Mouse (Mus musculus): ENCODE results near the gene Efl1. TPM values are rescaled to one million over a fixed set of nuclear protein-coding genes. Genes with fewer than 3 reads are reported as not detected.

Efl1 gene
- polyA plus RNA-seq, 1 experiment from 2014 or later = 21.0 TPM

DNA sequence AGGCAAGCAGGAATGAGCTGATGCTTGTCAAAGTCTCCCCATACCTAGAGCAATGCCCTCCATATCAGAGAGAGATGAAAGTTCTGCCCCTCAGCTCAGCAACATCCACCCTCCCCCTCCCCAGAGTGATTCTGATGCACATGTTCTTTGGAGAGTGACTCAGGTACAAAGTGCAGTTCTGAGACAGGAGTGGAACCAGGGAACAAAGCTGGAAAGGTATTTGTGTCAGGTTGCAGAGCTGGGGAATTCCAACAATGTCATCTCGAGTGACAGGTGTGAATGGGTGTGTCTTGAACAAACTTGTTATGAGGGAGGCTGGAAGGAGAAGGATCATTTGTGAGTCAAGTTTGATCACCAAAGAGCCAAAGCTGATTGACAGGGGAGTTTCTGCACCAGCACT lies 146.1 kb downstream of the Efl1 start:
- H3K4me3 ChIP-seq (ENCODE audit: control insufficient read depth in 1 of 2, insufficient read depth in 1 of 2, low read depth in 1 of 2, low read length in 2 of 2) = no peak overlapping the region
- 32% methylated on average over 1 of the region's 1 CpGs for WGBS
- no peaks in the 10 kb centered on the region for H3K36me3 ChIP-seq (ENCODE audit: control insufficient read depth, insufficient read depth, low read length)
- H3K4me2 ChIP-seq (ENCODE audit: low read length) = no peak overlapping the region
- no peaks in the 10 kb centered on the region for H3K9me3 ChIP-seq (ENCODE audit: control insufficient read depth, low read length)
- no peak for ATAC-seq (ENCODE audit: insufficient number of reproducible peaks, insufficient read depth, low FRiP score, low read depth)
- no peak overlapping the region for H3K27ac ChIP-seq (replicated peaks in 1 of 2; ENCODE audit: control insufficient read depth in 1 of 2, insufficient read depth in 1 of 2, low read depth in 2 of 2, low read length in 2 of 2)
- H3K4me1 ChIP-seq (ENCODE audit: control insufficient read depth in 2 of 2, insufficient read depth in 2 of 2, low read length in 2 of 2) = no peaks in the 10 kb centered on the region
- H3K9ac ChIP-seq (ENCODE audit: low read length) = no peak overlapping the region
- H3K27me3 ChIP-seq (ENCODE audit: control insufficient read depth, insufficient read depth, low read length) = no peaks in the 10 kb centered on the region

DNA sequence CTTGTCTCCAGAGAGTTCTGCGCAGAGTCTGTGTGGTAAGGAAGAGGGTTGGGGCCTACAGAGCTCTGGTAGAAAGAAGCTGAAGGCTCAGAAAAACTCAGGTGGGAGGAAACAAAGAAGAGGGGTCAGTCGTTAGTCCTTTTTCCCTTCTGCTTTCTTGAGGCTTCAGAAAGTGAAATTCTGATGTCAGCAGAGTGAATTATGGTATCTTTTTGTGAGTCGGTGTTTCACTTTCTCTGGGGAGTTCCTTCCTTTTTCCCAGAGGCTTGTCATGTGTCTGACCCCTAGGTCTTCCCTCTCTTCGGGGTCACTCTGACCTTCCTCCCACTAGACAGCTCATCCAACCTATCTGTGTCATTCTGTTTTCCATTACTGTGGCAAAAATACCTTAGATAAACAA lies 153.8 kb downstream of the Efl1 start:
- WGBS = 66% methylated on average over 4 of the region's 4 CpGs
- no peak for ATAC-seq (ENCODE audit: insufficient number of reproducible peaks, insufficient read depth, low FRiP score, low read depth)
- H3K9ac ChIP-seq (ENCODE audit: low read length) = no peak overlapping the region
- H3K27ac ChIP-seq (replicated peaks in 1 of 2; ENCODE audit: control insufficient read depth in 1 of 2, insufficient read depth in 1 of 2, low read depth in 2 of 2, low read length in 2 of 2) = no peak overlapping the region
- no peaks in the 10 kb centered on the region for H3K9me3 ChIP-seq (ENCODE audit: control insufficient read depth, low read length)
- H3K4me2 ChIP-seq (ENCODE audit: low read length) = no peak overlapping the region
- H3K4me3 ChIP-seq (ENCODE audit: control insufficient read depth in 1 of 2, insufficient read depth in 1 of 2, low read depth in 1 of 2, low read length in 2 of 2) = no peak overlapping the region
- no peaks in the 10 kb centered on the region for H3K4me1 ChIP-seq (ENCODE audit: control insufficient read depth in 2 of 2, insufficient read depth in 2 of 2, low read length in 2 of 2)
- no peaks in the 10 kb centered on the region for H3K27me3 ChIP-seq (ENCODE audit: control insufficient read depth, insufficient read depth, low read length)
- H3K36me3 ChIP-seq (ENCODE audit: control insufficient read depth, insufficient read depth, low read length) = no peaks in the 10 kb centered on the region

DNA sequence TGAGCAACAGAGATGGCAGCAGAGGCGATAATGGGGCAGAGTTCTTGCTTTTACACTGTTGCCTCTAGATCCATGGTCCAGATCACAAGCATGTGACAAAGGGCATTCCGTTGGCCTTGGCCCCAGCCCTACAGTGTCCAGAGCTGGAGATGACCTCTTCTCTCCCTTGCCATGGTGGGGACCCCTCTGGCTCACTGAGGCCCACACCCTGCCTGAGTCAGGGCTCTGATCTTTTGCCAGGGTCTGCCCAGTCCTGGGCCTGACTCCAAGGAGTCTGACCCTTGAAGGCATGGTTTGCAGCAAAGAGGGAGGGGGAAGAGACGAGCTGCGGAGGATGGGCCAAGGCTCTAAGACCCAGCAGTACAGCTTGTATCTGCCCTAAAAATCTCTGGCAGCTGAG lies 159.8 kb downstream of the Efl1 start:
- H3K36me3 ChIP-seq (ENCODE audit: control insufficient read depth, insufficient read depth, low read length) = no peaks in the 10 kb centered on the region
- H3K4me1 ChIP-seq (ENCODE audit: control insufficient read depth in 2 of 2, insufficient read depth in 2 of 2, low read length in 2 of 2) = no peaks in the 10 kb centered on the region
- no peaks in the 10 kb centered on the region for H3K9me3 ChIP-seq (ENCODE audit: control insufficient read depth, low read length)
- no peak overlapping the region for H3K4me2 ChIP-seq (ENCODE audit: low read length)
- no peak overlapping the region for H3K27ac ChIP-seq (replicated peaks in 1 of 2; ENCODE audit: control insufficient read depth in 1 of 2, insufficient read depth in 1 of 2, low read depth in 2 of 2, low read length in 2 of 2)
- 80% methylated on average over 4 of the region's 4 CpGs for WGBS
- H3K27me3 ChIP-seq (ENCODE audit: control insufficient read depth, insufficient read depth, low read length) = no peaks in the 10 kb centered on the region
- ATAC-seq (ENCODE audit: insufficient number of reproducible peaks, insufficient read depth, low FRiP score, low read depth) = no peak
- H3K9ac ChIP-seq (ENCODE audit: low read length) = no peak overlapping the region
- no peak overlapping the region for H3K4me3 ChIP-seq (ENCODE audit: control insufficient read depth in 1 of 2, insufficient read depth in 1 of 2, low read depth in 1 of 2, low read length in 2 of 2)

DNA sequence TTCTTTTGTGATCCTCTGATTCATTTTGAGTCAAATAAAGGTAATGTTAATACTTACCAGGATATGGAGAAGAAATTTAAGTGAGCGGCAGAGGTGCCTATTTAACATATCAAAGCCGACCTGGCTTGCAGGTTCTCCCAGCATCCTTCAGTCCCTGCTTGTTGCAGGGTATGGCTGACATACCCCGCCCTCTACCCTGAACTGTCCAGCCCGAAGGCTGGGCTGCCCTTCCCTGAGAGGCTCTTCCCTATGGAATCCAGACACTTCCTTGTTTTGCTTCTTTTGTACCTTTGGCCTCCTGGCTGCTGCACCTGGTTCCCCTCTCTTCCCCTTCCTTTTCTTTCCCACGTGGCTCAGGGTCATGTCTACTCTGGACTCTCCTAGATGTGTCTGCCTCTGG lies 160.7 kb downstream of the Efl1 start:
- Histone ChIP-seq H3K4me1 (ENCODE audit: control insufficient read depth in 2 of 2, insufficient read depth in 2 of 2, low read length in 2 of 2) (no peaks in the 10 kb centered on the region), H3K27me3 (ENCODE audit: control insufficient read depth, insufficient read depth, low read length) (no peaks in the 10 kb centered on the region), H3K27ac (replicated peaks in 1 of 2; ENCODE audit: control insufficient read depth in 1 of 2, insufficient read depth in 1 of 2, low read depth in 2 of 2, low read length in 2 of 2) (no peak overlapping the region), H3K9me3 (ENCODE audit: control insufficient read depth, low read length) (no peaks in the 10 kb centered on the region), H3K4me2 (ENCODE audit: low read length) (no peak overlapping the region), H3K9ac (ENCODE audit: low read length) (no peak overlapping the region), H3K36me3 (ENCODE audit: control insufficient read depth, insufficient read depth, low read length) (no peaks in the 10 kb centered on the region), H3K4me3 (ENCODE audit: control insufficient read depth in 1 of 2, insufficient read depth in 1 of 2, low read depth in 1 of 2, low read length in 2 of 2) (no peak overlapping the region)
- ATAC-seq (ENCODE audit: insufficient number of reproducible peaks, insufficient read depth, low FRiP score, low read depth) = no peak
- WGBS = 56% methylated on average over 5 of the region's 5 CpGs

DNA sequence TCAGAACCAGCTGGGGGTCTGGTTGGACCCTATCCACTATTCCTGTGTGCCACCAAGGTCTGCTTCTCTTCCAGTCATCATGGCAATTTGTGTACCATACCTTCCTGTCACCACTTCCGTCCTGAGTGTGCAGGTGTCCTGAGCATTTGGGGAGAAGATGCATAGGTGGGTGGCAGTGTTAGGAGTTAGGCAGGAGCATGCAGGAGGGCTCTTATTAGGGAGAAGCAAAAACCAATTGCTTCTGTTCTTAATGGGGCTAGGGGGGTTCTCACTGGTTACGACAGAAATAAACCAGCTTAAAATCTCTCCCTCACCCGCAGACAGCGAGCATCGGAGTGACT lies 162.4 kb downstream of the Efl1 start:
- H3K4me1 ChIP-seq (ENCODE audit: control insufficient read depth in 2 of 2, insufficient read depth in 2 of 2, low read length in 2 of 2) = no peaks in the 10 kb centered on the region
- WGBS = 41% methylated on average over 5 of the region's 5 CpGs
- H3K4me3 ChIP-seq (ENCODE audit: control insufficient read depth in 1 of 2, insufficient read depth in 1 of 2, low read depth in 1 of 2, low read length in 2 of 2) = no peak overlapping the region
- no peak overlapping the region for H3K27ac ChIP-seq (replicated peaks in 1 of 2; ENCODE audit: control insufficient read depth in 1 of 2, insufficient read depth in 1 of 2, low read depth in 2 of 2, low read length in 2 of 2)
- H3K36me3 ChIP-seq (ENCODE audit: control insufficient read depth, insufficient read depth, low read length) = no peaks in the 10 kb centered on the region
- no peak overlapping the region for H3K4me2 ChIP-seq (ENCODE audit: low read length)
- no peaks in the 10 kb centered on the region for H3K27me3 ChIP-seq (ENCODE audit: control insufficient read depth, insufficient read depth, low read length)
- no peaks in the 10 kb centered on the region for H3K9me3 ChIP-seq (ENCODE audit: control insufficient read depth, low read length)
- no peak for ATAC-seq (ENCODE audit: insufficient number of reproducible peaks, insufficient read depth, low FRiP score, low read depth)
- no peak overlapping the region for H3K9ac ChIP-seq (ENCODE audit: low read length)

DNA sequence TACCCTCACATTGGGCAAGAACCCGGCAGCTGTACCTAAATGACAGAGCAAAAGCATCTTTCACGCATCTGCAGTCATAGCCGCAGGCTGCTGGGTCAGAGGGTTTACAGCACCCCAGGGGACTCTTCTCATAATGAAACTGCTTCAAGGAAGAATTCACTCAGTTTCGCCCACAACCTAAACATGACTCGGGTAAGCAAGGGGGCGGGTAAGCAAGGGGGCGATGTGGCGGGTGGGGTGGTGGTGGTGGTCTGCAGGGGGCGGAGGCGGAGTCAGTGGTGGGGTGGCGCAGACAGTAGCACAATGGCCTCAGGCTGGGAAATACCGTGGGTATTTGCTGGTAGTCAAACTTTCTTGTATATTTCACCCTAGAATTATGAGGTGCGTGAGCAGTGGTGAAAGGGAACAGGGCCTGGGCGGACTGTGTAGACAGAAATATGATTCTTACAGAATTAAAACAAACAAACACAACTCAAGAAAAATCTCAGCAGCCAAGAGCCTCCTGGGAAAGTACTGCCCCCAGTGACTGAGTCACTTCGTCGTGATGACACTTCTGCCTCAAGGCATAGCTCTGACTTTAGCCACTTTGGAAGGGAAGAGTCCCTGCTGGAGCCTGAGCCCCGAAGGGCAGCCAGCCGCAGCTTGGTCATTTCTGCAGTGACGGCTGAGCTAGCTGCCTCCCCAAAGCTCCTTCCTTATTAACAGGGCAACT lies 162.9 kb downstream of the Efl1 start:
- Histone ChIP-seq H3K36me3 (ENCODE audit: control insufficient read depth, insufficient read depth, low read length) (no peaks in the 10 kb centered on the region), H3K27ac (replicated peaks in 1 of 2; ENCODE audit: control insufficient read depth in 1 of 2, insufficient read depth in 1 of 2, low read depth in 2 of 2, low read length in 2 of 2) (no peak overlapping the region), H3K4me3 (ENCODE audit: control insufficient read depth in 1 of 2, insufficient read depth in 1 of 2, low read depth in 1 of 2, low read length in 2 of 2) (no peak overlapping the region), H3K9me3 (ENCODE audit: control insufficient read depth, low read length) (no peaks in the 10 kb centered on the region; the same call in 1 of the 2 replicates), H3K27me3 (ENCODE audit: control insufficient read depth, insufficient read depth, low read length) (no peaks in the 10 kb centered on the region), H3K4me2 (ENCODE audit: low read length) (peak overlapping the region; percentile 38), H3K9ac (ENCODE audit: low read length) (no peak overlapping the region), H3K4me1 (ENCODE audit: control insufficient read depth in 2 of 2, insufficient read depth in 2 of 2, low read length in 2 of 2) (no peaks in the 10 kb centered on the region)
- 31% methylated on average over 19 of the region's 19 CpGs for WGBS
- ATAC-seq (ENCODE audit: insufficient number of reproducible peaks, insufficient read depth, low FRiP score, low read depth) = no peak

DNA sequence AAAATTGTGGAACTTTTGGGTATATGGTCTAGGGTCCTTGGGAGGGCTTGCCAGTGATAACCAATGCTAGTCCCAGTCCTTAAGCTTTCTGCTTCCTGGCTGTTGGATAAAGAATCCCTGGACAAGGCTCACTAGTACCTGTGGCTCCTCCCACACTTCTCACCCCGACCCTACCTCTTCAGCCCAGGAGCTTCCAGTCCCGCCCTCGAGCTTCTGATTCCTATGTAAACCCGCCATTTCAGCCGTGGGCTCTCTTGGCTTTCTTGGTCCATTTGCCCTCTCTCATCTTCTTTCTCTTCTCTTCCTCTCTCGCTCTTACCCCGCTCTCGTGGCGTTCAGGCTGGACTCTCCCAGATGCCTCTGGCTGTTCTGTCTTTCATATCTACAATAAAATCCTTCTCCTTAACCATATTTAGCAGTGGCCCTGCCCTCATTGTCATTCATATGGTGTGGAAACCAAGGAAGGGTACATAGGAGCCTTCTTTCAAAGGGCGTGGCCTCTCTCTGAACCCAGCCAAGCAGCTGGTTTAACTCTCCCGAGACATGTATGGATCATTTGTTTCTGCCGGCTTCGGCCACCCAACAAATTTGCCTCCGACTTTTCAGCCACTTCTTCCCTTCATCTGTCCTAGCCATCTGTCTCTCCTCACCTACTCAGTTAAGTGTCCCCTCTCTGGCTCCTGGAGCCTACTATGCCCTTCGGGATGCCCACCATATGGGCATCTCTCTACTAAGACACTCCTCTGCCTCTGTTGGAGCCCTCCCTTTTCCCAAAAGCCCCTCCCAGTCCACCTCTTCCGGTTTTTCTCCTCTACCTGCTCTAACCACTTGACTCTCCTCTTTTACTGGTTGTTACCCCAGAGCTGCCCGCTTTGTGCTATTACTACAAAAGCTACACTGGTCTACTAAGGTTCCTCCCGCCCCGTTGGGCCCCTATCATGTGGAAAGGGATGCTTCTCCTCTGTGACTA lies 164.1 kb downstream of the Efl1 start:
- Histone ChIP-seq H3K4me1 (ENCODE audit: control insufficient read depth in 2 of 2, insufficient read depth in 2 of 2, low read length in 2 of 2) (no peaks in the 10 kb centered on the region), H3K27ac (replicated peaks in 1 of 2; ENCODE audit: control insufficient read depth in 1 of 2, insufficient read depth in 1 of 2, low read depth in 2 of 2, low read length in 2 of 2) (no peak overlapping the region), H3K4me3 (ENCODE audit: control insufficient read depth in 1 of 2, insufficient read depth in 1 of 2, low read depth in 1 of 2, low read length in 2 of 2) (no peak overlapping the region), H3K9me3 (ENCODE audit: control insufficient read depth, low read length) (peaks cover 5% of the 10 kb centered on the region), H3K4me2 (ENCODE audit: low read length) (no peak overlapping the region), H3K36me3 (ENCODE audit: control insufficient read depth, insufficient read depth, low read length) (no peaks in the 10 kb centered on the region), H3K27me3 (ENCODE audit: control insufficient read depth, insufficient read depth, low read length) (no peaks in the 10 kb centered on the region), H3K9ac (ENCODE audit: low read length) (no peak overlapping the region)
- WGBS = 87% methylated on average over 19 of the region's 19 CpGs
- ATAC-seq (ENCODE audit: insufficient number of reproducible peaks, insufficient read depth, low FRiP score, low read depth) = no peak

Data from heart, embryonic 14.5 days (tissue).